Mouse (Mus musculus) lung, embryonic 15.5 days (tissue): ENCODE measurements around the gene Bok. TPM values are rescaled to one million over a fixed set of nuclear protein-coding genes. Genes with fewer than 3 reads are reported as not detected.
A peak's percentile ranks its signal among the peaks of the same experiment; 100 is the strongest.

Source experiments
- ATAC-seq: fragments of 200-750 bp; cut with Nextera tagmentation; 2 replicates; pipeline ENCODE4 v1.8.0; 2017; ENCODE audit warnings: moderate number of reproducible peaks, borderline replicate concordance; ENCODE audit not compliant: low FRiP score, low TSS enrichment; ENCODE audit errors: extremely low read depth
- H3K27ac ChIP-seq: fragments of 300-500 bp; sonication (generic); 2 replicates; pipeline ENCODE4 v1.5.1; 2015; ENCODE audit warnings: moderate library complexity, mild to moderate bottlenecking, inconsistent platforms
- H3K27me3 ChIP-seq: fragments of 300-500 bp; sonication (generic); 2 replicates; pipeline ENCODE4 v1.6.1; 2015; ENCODE audit warnings: inconsistent platforms
- H3K36me3 ChIP-seq: fragments of 300-500 bp; sonication (generic); 2 replicates; pipeline ENCODE4 v1.6.1; 2015; ENCODE audit warnings: inconsistent platforms
- H3K4me1 ChIP-seq: fragments of 300-500 bp; sonication (generic); 2 replicates; pipeline ENCODE4 v1.6.1; 2015; ENCODE audit warnings: inconsistent platforms
- H3K4me2 ChIP-seq: fragments of 300-500 bp; sonication (generic); 2 replicates; pipeline ENCODE4 v1.6.1; 2015; ENCODE audit warnings: inconsistent platforms, mild to moderate bottlenecking, moderate library complexity
- H3K4me3 ChIP-seq: fragments of 300-500 bp; sonication (generic); 2 replicates; pipeline ENCODE4 v1.5.1; 2015; ENCODE audit warnings: mild to moderate bottlenecking, inconsistent platforms
- H3K9ac ChIP-seq: fragments of 300-500 bp; sonication (generic); 2 replicates; pipeline ENCODE4 v1.6.1; 2015; ENCODE audit warnings: inconsistent platforms
- H3K9me3 ChIP-seq: fragments of 300-500 bp; sonication (generic); 2 replicates; pipeline ENCODE4 v1.6.1; 2016; ENCODE audit warnings: inconsistent platforms
- WGBS: fragments of 180-500 bp; shearing (Covaris S2); methylation state at CpG from one replicate; pipeline ENCODE4 v1.1.7; 2015; 5-methylcytosine and 5-hydroxymethylcytosine counted together
- polyA plus RNA-seq: library from polyadenylated mRNA; unstranded; fragments of >200 nt; fragmentation: Nextera tagmentation; extraction: Ambion mirVana; gene quantifications from 2 replicates; pipeline ENCODE4 v1.2.1, GENCODE M21; 2015

The Bok gene
- polyA plus RNA-seq, 1 experiment from 2014 or later, result 87.3 TPM

GRCm38 (mm10) chr1:93668791-93669548 lies 16.5 kb upstream of the Bok start:
- Histone ChIP-seq H3K9ac (peak overlapping the region; percentile 44), H3K36me3 (no peaks in the 10 kb centered on the region), H3K27me3 (no peaks in the 10 kb centered on the region), H3K27ac (peak overlapping the region; percentile 78), H3K4me2 (peak overlapping the region; percentile 65), H3K4me1 (peaks cover 19% of the 10 kb centered on the region), H3K9me3 (no peaks in the 10 kb centered on the region), H3K4me3 (peak overlapping the region; percentile 43)
- 5% methylated on average over 17 of the region's 17 CpGs for WGBS
- ATAC-seq, result peak; percentile 90

GRCm38 (mm10) chr1:93669941-93670340 lies 15.5 kb upstream of the Bok start:
- no peaks in the 10 kb centered on the region for H3K9me3 ChIP-seq
- H3K4me1 ChIP-seq, result peaks cover 19% of the 10 kb centered on the region
- no peak overlapping the region for H3K27ac ChIP-seq
- H3K27me3 ChIP-seq, result no peaks in the 10 kb centered on the region
- no peak overlapping the region for H3K4me3 ChIP-seq
- ATAC-seq, result no peak
- H3K36me3 ChIP-seq, result no peaks in the 10 kb centered on the region
- H3K9ac ChIP-seq, result no peak overlapping the region
- no peak overlapping the region; the same call in 1 of the 2 replicates for H3K4me2 ChIP-seq

- Histone ChIP-seq H3K4me2 (no peak overlapping the region), H3K27ac (no peak overlapping the region), H3K4me3 (no peak overlapping the region), H3K27me3 (no peaks in the 10 kb centered on the region), H3K9me3 (no peaks in the 10 kb centered on the region), H3K4me1 (peaks cover 17% of the 10 kb centered on the region), H3K36me3 (no peaks in the 10 kb centered on the region), H3K9ac (no peak overlapping the region)
- no peak for ATAC-seq
- 81% methylated on average over 5 of the region's 5 CpGs for WGBS
These were observed 12.8 kb upstream of the Bok start for GRCm38 (mm10) chr1:93672682-93673081.

GRCm38 (mm10) chr1:93678386-93678785 lies 7.1 kb upstream of the Bok start:
- WGBS, result 51% methylated on average over 2 of the region's 2 CpGs
- Histone ChIP-seq H3K9ac (no peak overlapping the region), H3K4me1 (peaks cover 11% of the 10 kb centered on the region; the same call in 1 of the 2 replicates), H3K4me3 (no peak overlapping the region), H3K9me3 (no peaks in the 10 kb centered on the region), H3K27ac (0 out of 2 replicates have a peak overlapping the region, but pooled peaks have one; percentile 18), H3K36me3 (no peaks in the 10 kb centered on the region), H3K27me3 (no peaks in the 10 kb centered on the region), H3K4me2 (no peak overlapping the region)
- ATAC-seq, result no peak

GRCm38 (mm10) chr1:93679889-93680568 lies 5.4 kb upstream of the Bok start:
- Histone ChIP-seq H3K36me3 (no peaks in the 10 kb centered on the region), H3K9me3 (no peaks in the 10 kb centered on the region), H3K27me3 (no peaks in the 10 kb centered on the region), H3K9ac (no peak overlapping the region), H3K4me2 (no peak overlapping the region), H3K27ac (peak overlapping the region; percentile 67), H3K4me1 (peaks cover 14% of the 10 kb centered on the region; the same call in 1 of the 2 replicates), H3K4me3 (no peak overlapping the region)
- peak; percentile 66 for ATAC-seq
- 35% methylated on average over 7 of the region's 7 CpGs for WGBS

GRCm38 (mm10) chr1:93686245-93686960 lies 943 bp downstream of the Bok start:
- peak overlapping the region; percentile 89 for H3K4me2 ChIP-seq
- H3K27me3 ChIP-seq, result no peaks in the 10 kb centered on the region
- peak overlapping the region; percentile 66 for H3K4me3 ChIP-seq
- 0 out of 2 replicates have a peak, but pooled peaks cover 8% of the 10 kb centered on the region for H3K36me3 ChIP-seq
- H3K27ac ChIP-seq, result peak overlapping the region; percentile 72
- peaks cover 28% of the 10 kb centered on the region for H3K4me1 ChIP-seq
- WGBS, result 3% methylated on average over 51 of the region's 51 CpGs
- H3K9ac ChIP-seq, result peak overlapping the region; percentile 63
- H3K9me3 ChIP-seq, result no peaks in the 10 kb centered on the region
- ATAC-seq, result peak; percentile 84

- WGBS, result 35% methylated on average over 3 of the region's 3 CpGs
- ATAC-seq, result no peak
- H3K27me3 ChIP-seq, result no peaks in the 10 kb centered on the region
- peak overlapping the region; percentile 66 for H3K4me3 ChIP-seq
- peak overlapping the region; percentile 72 for H3K27ac ChIP-seq
- H3K4me1 ChIP-seq, result peaks cover 28% of the 10 kb centered on the region
- H3K9me3 ChIP-seq, result no peaks in the 10 kb centered on the region
- peak overlapping the region; percentile 89 for H3K4me2 ChIP-seq
- H3K9ac ChIP-seq, result peak overlapping the region; percentile 63
- 0 out of 2 replicates have a peak, but pooled peaks cover 8% of the 10 kb centered on the region for H3K36me3 ChIP-seq
These were observed 1.5 kb downstream of the Bok start for GRCm38 (mm10) chr1:93686961-93687320.

GRCm38 (mm10) chr1:93688154-93688553 lies 2.7 kb downstream of the Bok start:
- no peak overlapping the region for H3K27ac ChIP-seq
- no peak for ATAC-seq

GRCm38 (mm10) chr1:93689901-93690496 lies 4.5 kb downstream of the Bok start:
- 77% methylated on average over 7 of the region's 7 CpGs for WGBS
- no peak overlapping the region for H3K4me2 ChIP-seq
- ATAC-seq, result no peak

More at GRCm38 (mm10) chr1:93688154-93688553, 2.7 kb downstream of the Bok start:
- Histone ChIP-seq H3K4me2 (no peak overlapping the region; the same call in 1 of the 2 replicates), H3K4me3 (no peak overlapping the region), H3K9me3 (no peaks in the 10 kb centered on the region), H3K4me1 (peaks cover 28% of the 10 kb centered on the region), H3K36me3 (0 out of 2 replicates have a peak, but pooled peaks cover 8% of the 10 kb centered on the region), H3K9ac (no peak overlapping the region), H3K27me3 (no peaks in the 10 kb centered on the region)
- 65% methylated on average over 8 of the region's 8 CpGs for WGBS

GRCm38 (mm10) chr1:93691106-93691505 lies 5.6 kb downstream of the Bok start:
- H3K9ac ChIP-seq, result no peak overlapping the region
- H3K36me3 ChIP-seq, result peaks cover 21% of the 10 kb centered on the region; the same call in 1 of the 2 replicates
- H3K4me1 ChIP-seq, result peaks cover 33% of the 10 kb centered on the region
- H3K27me3 ChIP-seq, result no peaks in the 10 kb centered on the region
- H3K27ac ChIP-seq, result no peak overlapping the region
- 92% methylated on average over 8 of the region's 8 CpGs for WGBS
- no peak overlapping the region for H3K4me2 ChIP-seq
- no peak overlapping the region for H3K4me3 ChIP-seq
- ATAC-seq, result no peak
- no peaks in the 10 kb centered on the region for H3K9me3 ChIP-seq

More at GRCm38 (mm10) chr1:93689901-93690496, 4.5 kb downstream of the Bok start:
- Histone ChIP-seq H3K9ac (no peak overlapping the region), H3K4me1 (peaks cover 29% of the 10 kb centered on the region), H3K4me3 (no peak overlapping the region), H3K36me3 (peaks cover 12% of the 10 kb centered on the region; the same call in 1 of the 2 replicates), H3K9me3 (no peaks in the 10 kb centered on the region), H3K27me3 (no peaks in the 10 kb centered on the region), H3K27ac (no peak overlapping the region)

- Histone ChIP-seq H3K4me3 (no peak overlapping the region), H3K4me1 (peaks cover 27% of the 10 kb centered on the region), H3K36me3 (peaks cover 21% of the 10 kb centered on the region; the same call in 1 of the 2 replicates), H3K4me2 (no peak overlapping the region), H3K27ac (no peak overlapping the region), H3K9me3 (no peaks in the 10 kb centered on the region), H3K9ac (no peak overlapping the region), H3K27me3 (no peaks in the 10 kb centered on the region)
- ATAC-seq, result no peak
- 66% methylated on average over 10 of the region's 10 CpGs for WGBS
These were observed 6.4 kb downstream of the Bok start for GRCm38 (mm10) chr1:93691786-93692357.
